Mouse (Mus musculus) forebrain, postnatal 0 days (tissue): ENCODE measurements around the gene Espl1. TPM values are rescaled to one million over a fixed set of nuclear protein-coding genes. Genes with fewer than 3 reads are reported as not detected.

Source experiments
- ATAC-seq: fragments of 200-750 bp; cut with Nextera tagmentation; 2 replicates; pipeline ENCODE4 v1.8.0; 2017; ENCODE audit warnings: mild to moderate bottlenecking, moderate library complexity
- DNase-seq: peaks from one replicate; pipeline ENCODE4 v3.0.0-alpha.2; 2015
- H3K27ac ChIP-seq: fragments of 300-500 bp; sonication (generic); 2 replicates; pipeline ENCODE4 v1.5.1; 2014; ENCODE audit warnings: low read depth, mild to moderate bottlenecking, antibody characterized with exemption, low read length, moderate library complexity, mixed read lengths
- H3K27me3 ChIP-seq: fragments of 300-500 bp; sonication (generic); 2 replicates; pipeline ENCODE4 v1.6.1; 2014; ENCODE audit warnings: mild to moderate bottlenecking, low read length, mixed read lengths; ENCODE audit not compliant: insufficient read depth
- H3K36me3 ChIP-seq: fragments of 300-500 bp; sonication (generic); 2 replicates; pipeline ENCODE4 v1.6.1; 2014; ENCODE audit warnings: mild to moderate bottlenecking, moderate library complexity; ENCODE audit not compliant: insufficient read depth
- H3K4me1 ChIP-seq: fragments of 300-500 bp; sonication (generic); 2 replicates; pipeline ENCODE4 v1.6.1; 2014; ENCODE audit warnings: antibody characterized with exemption; ENCODE audit not compliant: insufficient read depth
- H3K4me2 ChIP-seq: fragments of 300-500 bp; sonication (generic); 2 replicates; pipeline ENCODE4 v1.6.1; 2014; ENCODE audit warnings: low read depth, mild to moderate bottlenecking, moderate library complexity
- H3K4me3 ChIP-seq: fragments of 300-500 bp; sonication (generic); 2 replicates; pipeline ENCODE4 v1.5.1; 2014; ENCODE audit warnings: low read depth, low read length, mixed read lengths
- H3K9ac ChIP-seq: fragments of 300-500 bp; sonication (generic); 2 replicates; pipeline ENCODE4 v1.6.1; 2014; ENCODE audit warnings: mild to moderate bottlenecking
- H3K9me3 ChIP-seq: fragments of 300-500 bp; sonication (generic); 2 replicates; pipeline ENCODE4 v1.6.1; 2016; ENCODE audit warnings: low read length
- CTCF ChIP-seq: sonication (generic); IDR thresholded peaks from 2 replicates; pipeline ENCODE4 v1.5.1; 2016; ENCODE audit warnings: antibody characterized with exemption, control low read depth, low read depth
- WGBS: fragments of 180-500 bp; shearing (Covaris S2); extraction: QIAGEN DNeasy Blood & Tissue Kit; methylation state at CpG from one replicate; pipeline ENCODE4 v1.1.7; 2014; 5-methylcytosine and 5-hydroxymethylcytosine counted together
- polyA plus RNA-seq: library from polyadenylated mRNA; unstranded; fragments of >200 nt; fragmentation: Nextera tagmentation; extraction: Ambion mirVana; gene quantifications from 2 replicates; pipeline ENCODE4 v1.2.1, GENCODE M21; 2015
- total RNA-seq: library from RNA; depleted of rRNA; stranded (reverse); fragments of >200 nt; gene quantifications from 2 replicates; pipeline ENCODE4 v1.2.3, GENCODE M21; 2014

The Espl1 gene
- total and polyA plus RNA-seq, 2 experiments from 2014 or later = 1.5 to 9.6 TPM

DNA sequence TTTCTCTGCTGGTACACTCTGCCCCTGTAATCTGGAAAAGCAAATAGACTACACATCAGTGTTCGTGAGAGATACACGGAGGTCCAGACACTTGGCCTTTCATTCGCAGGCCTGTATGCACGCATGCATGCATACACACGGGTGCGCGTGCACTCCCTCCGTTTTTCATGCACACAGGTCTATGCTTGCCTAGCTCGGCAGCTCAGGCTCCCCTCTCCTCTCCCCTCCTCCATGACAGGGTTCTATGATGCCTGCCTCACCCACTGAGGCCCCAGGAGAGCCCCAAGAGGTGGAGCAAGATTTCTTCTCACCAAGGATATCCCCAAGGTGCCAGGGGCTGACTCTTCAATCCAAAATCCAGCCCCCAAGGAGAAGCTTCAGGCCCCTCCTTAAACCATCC lies 46.1 kb upstream of the Espl1 start:
- Histone ChIP-seq H3K27me3 (no peaks in the 10 kb centered on the region), H3K4me1 (peaks cover 3% of the 10 kb centered on the region; the same call in 1 of the 2 replicates), H3K27ac (no peak overlapping the region), H3K36me3 (no peaks in the 10 kb centered on the region), H3K4me3 (no peak overlapping the region), H3K4me2 (no peak overlapping the region), H3K9ac (no peak overlapping the region), H3K9me3 (no peaks in the 10 kb centered on the region)
- DNase-seq (no peak), ATAC-seq (no peak)
- 54% methylated on average over 9 of the region's 9 CpGs for WGBS
- no peak for TF ChIP-seq CTCF

DNA sequence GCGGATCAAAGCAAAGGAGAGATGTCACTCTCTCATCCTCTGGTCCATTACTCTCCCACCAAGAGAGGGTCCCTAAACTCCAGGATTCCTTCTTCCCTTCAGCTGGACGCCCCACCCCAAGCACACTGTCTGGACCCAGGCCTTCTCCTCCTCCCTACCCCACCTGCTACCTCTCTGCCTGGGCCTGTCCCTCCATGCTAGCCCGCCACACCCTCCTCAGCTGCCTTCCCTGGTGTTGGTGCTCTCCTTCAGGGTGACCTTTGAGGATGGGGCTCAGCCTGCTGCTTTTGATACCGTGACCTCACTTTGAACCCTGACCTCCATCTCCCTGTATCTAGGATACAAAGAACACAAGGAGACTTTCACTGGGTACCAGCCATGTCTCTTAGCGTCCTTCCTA lies 45.5 kb upstream of the Espl1 start:
- H3K27me3 ChIP-seq = no peaks in the 10 kb centered on the region
- TF ChIP-seq CTCF = no peak

DNA sequence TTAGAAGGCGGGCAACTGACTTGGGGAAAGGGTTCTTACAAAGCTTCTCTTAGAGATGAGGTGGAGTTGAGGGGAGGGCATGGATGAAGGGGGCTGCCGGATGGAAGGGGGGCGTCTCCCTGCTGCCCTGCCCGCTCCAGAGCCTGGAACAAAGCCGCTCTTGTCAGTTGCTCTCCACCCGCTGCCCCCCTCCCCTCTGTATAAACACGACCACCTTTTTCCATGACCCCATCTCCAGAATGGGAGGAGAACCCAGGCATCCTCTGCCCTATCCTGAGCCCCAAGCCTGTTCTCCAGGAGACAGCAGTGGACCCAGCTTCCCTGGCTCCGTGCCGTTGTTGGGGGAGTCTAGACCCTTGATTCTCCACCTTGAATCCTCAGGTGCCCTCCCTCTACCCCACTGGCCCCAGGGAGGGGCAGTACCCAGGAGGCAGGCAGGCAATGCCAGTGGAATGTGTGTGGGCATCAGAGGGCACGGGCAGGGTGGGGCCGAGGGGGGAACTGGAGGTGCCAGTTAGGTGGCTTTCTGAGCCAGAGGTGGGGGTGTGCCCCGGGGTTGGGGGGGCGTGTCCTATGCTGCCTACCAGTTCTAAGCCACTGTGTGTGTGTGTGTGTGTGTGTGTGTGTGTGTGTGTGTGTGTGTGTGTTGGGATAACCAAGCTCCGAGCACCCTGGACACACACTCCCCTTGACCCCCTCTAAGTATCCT lies 40.4 kb upstream of the Espl1 start:
- WGBS = 54% methylated on average over 13 of the region's 14 CpGs
- Histone ChIP-seq H3K36me3 (no peaks in the 10 kb centered on the region), H3K4me3 (no peak overlapping the region), H3K27me3 (peaks cover 4% of the 10 kb centered on the region; the same call in 1 of the 2 replicates), H3K9me3 (no peaks in the 10 kb centered on the region), H3K9ac (no peak overlapping the region), H3K27ac (no peak overlapping the region), H3K4me1 (peaks cover 10% of the 10 kb centered on the region; the same call in 1 of the 2 replicates), H3K4me2 (peak overlapping the region; percentile 96; the same call in 1 of the 2 replicates)
- TF ChIP-seq CTCF = no peak
- ATAC-seq (no peak), DNase-seq (no peak)

More for the DNA sequence above, 45.5 kb upstream of the Espl1 start:
- H3K36me3 ChIP-seq = no peaks in the 10 kb centered on the region
- ATAC-seq (no peak), DNase-seq (no peak)
- H3K9me3 ChIP-seq = no peaks in the 10 kb centered on the region
- no peak overlapping the region for H3K4me3 ChIP-seq
- WGBS = 73% methylated on average over 5 of the region's 5 CpGs
- no peak overlapping the region for H3K9ac ChIP-seq
- no peak overlapping the region for H3K27ac ChIP-seq
- H3K4me2 ChIP-seq = no peak overlapping the region
- H3K4me1 ChIP-seq = no peaks in the 10 kb centered on the region; the same call in 1 of the 2 replicates

DNA sequence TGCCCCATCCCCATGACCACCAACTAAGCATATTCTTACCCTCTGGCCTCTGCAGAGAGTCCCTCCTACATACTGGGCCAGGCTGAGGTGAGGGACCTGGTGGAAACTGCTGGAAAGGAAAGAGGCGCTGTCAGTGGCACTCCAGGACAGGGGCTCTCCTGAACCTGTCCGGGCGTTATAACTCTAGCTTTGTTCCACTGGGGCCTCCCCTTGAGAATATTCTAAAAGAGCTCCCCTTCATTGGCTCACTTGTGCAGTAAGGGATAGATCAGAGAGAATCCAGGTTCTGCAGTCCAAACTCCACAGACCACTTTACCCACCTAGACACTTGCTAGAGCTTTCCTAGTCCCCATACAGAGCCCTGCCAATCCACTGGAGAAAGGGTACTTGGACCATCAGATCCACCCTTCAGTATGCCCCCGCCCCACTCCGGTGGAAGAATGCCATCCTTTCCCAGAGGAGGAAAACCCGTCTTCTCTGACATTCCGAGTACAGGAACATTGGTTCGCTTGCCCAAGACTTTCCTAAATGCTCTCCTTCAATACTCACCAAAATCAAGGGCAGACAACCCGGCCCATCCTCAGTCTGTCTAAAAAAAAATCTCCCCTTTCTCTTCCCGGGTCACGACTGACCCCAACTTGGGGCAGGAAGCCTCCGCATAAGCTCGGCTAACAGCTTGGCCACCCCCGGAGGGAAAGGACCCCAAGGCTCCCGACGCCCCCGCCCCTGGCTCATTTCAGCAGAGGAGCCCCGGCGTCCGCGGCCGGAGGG lies 39.5 kb upstream of the Espl1 start:
- peak overlapping the region; percentile 65 for H3K9ac ChIP-seq
- DNase-seq (peak; percentile 22), ATAC-seq (peak; percentile 30; the same call in 1 of the 2 replicates)
- no peaks in the 10 kb centered on the region for H3K36me3 ChIP-seq
- WGBS = 12% methylated on average over 22 of the region's 22 CpGs
- peaks cover 4% of the 10 kb centered on the region; the same call in 1 of the 2 replicates for H3K27me3 ChIP-seq
- H3K4me3 ChIP-seq = peak overlapping the region; percentile 55
- TF ChIP-seq CTCF = no peak
- H3K27ac ChIP-seq = no peak overlapping the region
- H3K9me3 ChIP-seq = no peaks in the 10 kb centered on the region
- peaks cover 10% of the 10 kb centered on the region; the same call in 1 of the 2 replicates for H3K4me1 ChIP-seq
- H3K4me2 ChIP-seq = peak overlapping the region; percentile 96

DNA sequence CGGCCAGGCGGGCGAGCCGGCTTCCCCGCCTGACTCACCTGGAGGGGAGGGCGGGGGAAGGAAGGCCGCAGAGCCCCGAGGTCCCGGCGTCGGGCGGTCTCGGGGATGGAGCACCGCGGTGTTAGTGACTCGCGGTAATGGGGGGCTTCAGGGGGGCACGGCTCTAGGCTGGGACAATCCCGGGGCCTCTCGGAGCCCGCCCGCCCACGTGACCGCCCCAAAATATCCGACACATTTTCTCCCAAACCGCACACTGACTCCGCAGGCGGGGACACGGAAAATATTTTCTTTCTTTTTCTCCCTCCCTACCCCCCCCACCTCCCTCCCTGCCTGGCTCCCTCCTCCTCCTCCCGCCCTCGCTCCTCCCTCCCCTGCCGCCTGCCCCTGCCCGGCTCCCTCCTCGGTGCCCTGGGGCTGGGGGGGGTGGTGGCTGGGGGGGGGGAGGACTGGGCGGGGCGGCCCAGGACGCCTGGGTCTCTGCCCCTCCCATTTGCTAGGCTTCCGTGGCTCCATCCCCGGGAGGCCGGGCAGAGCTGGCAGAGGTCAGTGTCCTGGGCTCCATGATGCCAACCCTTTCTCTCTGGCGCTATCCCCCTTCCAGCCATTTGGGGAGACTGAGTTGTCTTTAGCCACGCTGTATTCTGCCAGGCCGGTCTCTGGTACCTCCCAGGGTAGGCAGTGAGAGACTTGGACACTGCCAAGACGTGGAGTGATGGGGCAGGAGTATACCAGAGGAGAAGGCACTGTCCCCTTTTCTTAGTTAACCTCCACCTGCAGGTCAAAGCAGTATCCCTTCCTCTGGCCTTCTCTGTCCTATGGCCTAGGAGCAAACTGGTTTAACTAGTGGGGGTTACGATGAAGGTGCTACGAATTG lies 38.6 kb upstream of the Espl1 start, which contains the start of gene Rarg:
Gene Rarg, minus strand, starts transcription at position 316 of the 874 bp plus-strand sequence.
- H3K9me3 ChIP-seq = no peaks in the 10 kb centered on the region
- ATAC-seq = peak; percentile 48
- TF ChIP-seq CTCF = no peak
- WGBS = under 1% methylated on average over 37 of the region's 46 CpGs
- no peaks in the 10 kb centered on the region for H3K36me3 ChIP-seq
- peaks cover 4% of the 10 kb centered on the region; the same call in 1 of the 2 replicates for H3K27me3 ChIP-seq
- peaks cover 10% of the 10 kb centered on the region; the same call in 1 of the 2 replicates for H3K4me1 ChIP-seq
- H3K27ac ChIP-seq = no peak within 1 kb of the TSS
- H3K4me2 ChIP-seq = peak within 1 kb of the TSS; percentile 96
- peak within 1 kb of the TSS; percentile 55 for H3K4me3 ChIP-seq
- H3K9ac ChIP-seq = peak within 1 kb of the TSS; percentile 65
- peak; percentile 20 for DNase-seq

DNA sequence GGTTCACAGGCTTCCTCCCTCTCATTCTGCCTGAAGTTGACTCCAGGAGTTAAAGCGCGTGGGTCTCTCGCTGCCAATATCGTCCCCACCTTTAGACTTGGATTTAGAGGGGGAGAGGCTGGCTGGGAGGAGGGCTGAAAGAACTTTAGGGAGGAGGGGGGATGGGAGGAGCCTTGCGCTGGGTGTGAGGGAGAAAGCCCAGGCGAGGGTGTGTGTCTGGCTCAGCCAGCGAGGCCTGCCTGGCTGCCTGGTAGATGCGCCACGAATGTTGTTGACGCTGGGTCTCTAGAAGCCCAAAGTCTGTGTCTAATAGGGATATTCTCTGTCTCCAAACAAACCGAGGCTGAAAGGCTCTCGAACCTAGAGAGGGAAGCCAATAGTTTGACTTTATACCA lies 38.0 kb upstream of the Espl1 start:
- Histone ChIP-seq H3K4me2 (peak overlapping the region; percentile 96), H3K36me3 (no peaks in the 10 kb centered on the region), H3K9ac (0 out of 2 replicates have a peak overlapping the region, but pooled peaks have one; percentile 65), H3K4me3 (peak overlapping the region; percentile 55), H3K27ac (no peak overlapping the region), H3K27me3 (peaks cover 4% of the 10 kb centered on the region; the same call in 1 of the 2 replicates), H3K4me1 (peaks cover 10% of the 10 kb centered on the region; the same call in 1 of the 2 replicates), H3K9me3 (no peaks in the 10 kb centered on the region)
- DNase-seq (no peak), ATAC-seq (no peak)
- TF ChIP-seq CTCF = no peak
- WGBS = 5% methylated on average over 12 of the region's 12 CpGs
